Mouse (Mus musculus) kidney, adult 2 months (tissue): Measurements from ENCODE around the gene Ptgis.

Experiments used
- CTCF ChIP-seq: fragments of 200-500 bp; conservative IDR thresholded peaks from 2 replicates; pipeline ENCODE4 v1.5.1; 2011; ENCODE audit warnings: low read depth, mild to moderate bottlenecking, control low read depth, low read length, moderate library complexity, mixed read lengths; ENCODE audit not compliant: insufficient read depth, insufficient read length
- POLR2A ChIP-seq: fragments of 200-500 bp; IDR thresholded peaks from one replicate; pipeline ENCODE4 v1.6.1; 2011; ENCODE audit warnings: low read depth, low read length, control low read depth

- TF ChIP-seq CTCF (no peak), POLR2A (no peak)
Measured at GRCm38 (mm10) chr2:167271121-167271521, 30.7 kb upstream of the Ptgis start.
